Mouse (Mus musculus) lung, postnatal 36 days (tissue): ENCODE measurements around the gene Dusp10.
A peak's percentile ranks its signal among the peaks of the same experiment; 100 is the strongest.

Experiments used
- DNase-seq: peaks from one replicate; pipeline ENCODE4 v3.0.0; 2022; ENCODE audit warnings: mixed read lengths

Gene Dusp10

GRCm38 (mm10) chr1:184013106-184013505 is at the start of gene Dusp10:
Gene Dusp10, plus strand, starts transcription at chr1:184013302.
- no peak for DNase-seq

DNA sequence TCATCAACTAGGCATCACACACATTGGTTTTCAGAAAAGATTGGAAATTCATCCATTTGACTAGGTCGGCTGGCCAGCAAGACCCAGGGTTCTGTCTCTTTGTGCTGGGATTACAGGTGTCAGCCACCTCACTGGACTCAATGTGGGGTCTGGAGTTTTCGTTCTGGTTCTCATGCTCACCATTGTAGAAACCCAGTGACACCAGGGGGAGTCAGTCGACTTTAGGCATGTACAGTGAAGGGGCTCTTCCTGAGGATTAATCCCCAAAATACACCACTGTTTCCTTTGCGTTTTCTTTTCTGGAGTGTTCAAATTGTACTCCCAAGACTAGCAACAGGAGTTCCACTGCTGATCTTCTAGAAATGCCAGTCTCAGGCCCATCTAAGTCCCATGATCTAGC is 47.8 kb upstream of the Dusp10 start:
- no peak for DNase-seq

DNA sequence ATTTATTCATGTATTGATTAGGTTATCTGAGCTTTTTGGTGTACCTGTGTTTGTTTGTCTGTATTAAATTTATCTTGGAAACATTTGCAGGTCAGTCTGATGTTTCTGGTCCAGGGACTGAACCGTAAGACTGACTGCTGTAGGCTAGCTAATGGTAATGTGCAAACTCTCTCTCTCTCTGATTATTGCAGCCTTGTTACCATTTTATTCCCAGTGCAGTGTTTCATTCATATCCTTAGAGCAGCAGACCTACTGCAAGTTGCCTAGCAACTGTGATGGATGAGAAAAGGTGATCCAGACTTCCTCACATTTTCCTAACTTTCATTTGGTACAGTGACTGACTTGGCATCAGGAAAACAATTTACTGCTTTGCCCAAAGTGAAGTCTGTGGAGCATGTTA is 43.8 kb upstream of the Dusp10 start:
- DNase-seq = no peak

- peak; percentile 55 for DNase-seq
Measured at GRCm38 (mm10) chr1:183979814-183980243, 33.3 kb upstream of the Dusp10 start.

DNA sequence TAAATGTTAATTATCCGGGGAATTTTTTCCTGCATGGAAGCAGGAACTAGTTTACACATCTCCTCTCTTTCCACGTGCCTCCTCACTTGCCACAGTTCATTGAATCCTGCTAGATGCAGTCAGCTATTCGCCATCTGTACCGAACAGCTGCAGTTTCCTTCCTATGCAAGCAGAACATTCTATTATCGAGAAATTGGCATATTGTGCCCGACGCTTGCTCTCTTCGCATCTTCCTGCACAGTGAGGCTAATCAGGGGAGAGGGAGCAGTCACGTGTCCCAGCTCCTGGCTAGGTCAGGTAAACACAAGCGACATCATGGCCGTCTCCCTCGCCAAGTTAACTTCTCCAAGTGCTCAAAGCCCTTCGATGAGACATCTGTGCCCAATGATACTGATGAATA is 31.0 kb upstream of the Dusp10 start:
- peak; percentile 6 for DNase-seq

- DNase-seq = no peak
Measured at GRCm38 (mm10) chr1:183987711-183988245, 25.3 kb upstream of the Dusp10 start.

DNA sequence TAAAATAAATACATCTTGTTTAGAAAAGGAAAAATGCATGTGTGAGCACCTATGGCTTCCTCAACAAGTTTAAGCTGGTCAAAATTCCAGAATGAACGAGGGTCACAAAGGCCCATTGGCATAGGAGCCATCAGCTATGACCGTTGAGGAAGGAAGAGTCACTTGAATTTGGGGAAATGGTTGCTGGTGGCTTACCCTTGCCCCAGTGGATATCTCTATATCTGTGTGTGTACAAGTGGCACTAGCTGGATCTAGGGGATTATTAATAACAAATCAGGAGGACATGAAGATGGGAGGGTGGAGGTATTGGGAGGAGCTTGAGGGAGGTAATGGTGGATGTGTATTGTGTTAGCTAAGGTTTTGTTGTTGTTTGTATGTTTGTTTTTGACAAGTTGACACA is 21.2 kb upstream of the Dusp10 start:
- no peak for DNase-seq

- no peak for DNase-seq
Measured at GRCm38 (mm10) chr1:183997207-183997606, 15.9 kb upstream of the Dusp10 start.

DNA sequence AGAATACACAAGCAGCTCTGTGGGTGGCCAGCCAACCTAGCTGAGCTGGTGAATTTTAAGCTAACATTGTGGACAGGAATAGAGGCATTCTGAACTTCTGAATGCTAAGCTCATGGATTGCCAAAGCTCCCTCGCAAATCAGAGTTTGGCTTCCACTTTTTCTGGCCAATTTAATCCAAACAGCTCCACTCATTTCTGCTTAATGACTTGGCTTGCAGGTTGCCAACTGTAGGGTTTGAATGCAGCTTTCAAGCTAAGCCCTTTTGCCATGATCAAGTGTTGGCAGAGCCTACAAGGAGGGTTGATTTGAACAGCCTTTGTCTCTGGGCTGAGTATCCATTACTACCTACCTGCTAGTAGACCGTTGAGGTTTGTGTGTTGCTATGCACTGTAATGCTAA is 10.6 kb upstream of the Dusp10 start:
- DNase-seq = no peak

DNA sequence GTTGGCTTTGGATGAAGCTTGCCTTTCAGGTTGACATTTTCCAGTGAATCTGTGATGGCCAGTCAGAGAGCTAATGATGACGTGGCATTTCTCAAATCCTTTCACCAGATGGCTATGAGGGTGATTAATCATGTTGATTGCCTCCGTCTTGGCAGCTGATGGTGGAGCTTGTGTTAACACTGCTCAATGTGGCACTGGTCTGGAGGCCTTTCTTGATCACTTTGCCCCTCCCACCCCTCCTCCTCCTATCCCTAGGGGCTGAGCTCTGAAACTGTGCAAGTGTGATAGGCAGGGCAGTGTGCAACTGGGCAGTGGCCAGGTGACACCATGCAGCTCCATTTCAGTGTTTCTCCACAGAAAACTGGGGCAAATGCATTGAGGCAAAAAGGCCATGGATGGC is 8.8 kb upstream of the Dusp10 start:
- no peak for DNase-seq

GRCm38 (mm10) chr1:184005315-184006058 is 7.6 kb upstream of the Dusp10 start:
- DNase-seq = peak; percentile 22

DNA sequence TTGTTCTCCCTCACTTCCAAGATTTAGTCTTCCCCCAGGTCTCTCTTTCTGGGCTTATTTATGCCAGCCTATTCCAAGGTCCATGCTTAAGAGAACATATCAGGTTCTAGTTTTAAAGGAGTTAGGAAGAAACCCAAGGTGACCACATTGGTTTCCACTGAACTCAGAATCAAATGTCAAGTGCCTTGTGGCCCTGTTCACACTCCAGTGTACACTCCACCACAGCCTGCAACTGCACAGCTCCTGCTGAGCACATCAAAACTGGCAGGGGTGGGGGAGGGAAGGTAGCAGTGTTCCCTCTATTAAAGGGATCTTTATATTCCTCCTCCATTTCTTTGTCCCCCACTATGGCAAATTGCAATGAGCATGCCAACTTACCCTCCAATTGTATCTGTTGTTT is 7.0 kb upstream of the Dusp10 start:
- no peak for DNase-seq

DNA sequence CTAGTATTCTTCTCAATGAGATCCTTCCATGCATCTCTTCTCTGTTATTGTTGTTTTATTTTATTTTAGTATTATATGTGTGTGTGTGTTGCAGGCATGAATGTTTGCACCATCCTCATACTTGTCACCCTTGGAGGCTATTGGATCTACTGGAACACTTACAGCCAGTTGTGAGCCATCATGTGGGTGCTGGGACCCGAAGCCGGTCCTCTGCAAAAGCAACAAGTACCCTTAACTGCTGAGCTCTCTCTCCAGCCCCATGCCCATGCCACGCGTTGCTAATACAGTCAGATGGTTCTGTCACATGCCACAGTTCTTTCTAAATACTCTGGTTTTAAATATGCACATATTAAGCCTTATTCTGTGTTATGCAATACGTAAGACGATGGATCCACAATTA is 1.8 kb upstream of the Dusp10 start:
- no peak for DNase-seq

- DNase-seq = no peak
Measured at GRCm38 (mm10) chr1:184014091-184014490, 989 bp downstream of the Dusp10 start.

DNA sequence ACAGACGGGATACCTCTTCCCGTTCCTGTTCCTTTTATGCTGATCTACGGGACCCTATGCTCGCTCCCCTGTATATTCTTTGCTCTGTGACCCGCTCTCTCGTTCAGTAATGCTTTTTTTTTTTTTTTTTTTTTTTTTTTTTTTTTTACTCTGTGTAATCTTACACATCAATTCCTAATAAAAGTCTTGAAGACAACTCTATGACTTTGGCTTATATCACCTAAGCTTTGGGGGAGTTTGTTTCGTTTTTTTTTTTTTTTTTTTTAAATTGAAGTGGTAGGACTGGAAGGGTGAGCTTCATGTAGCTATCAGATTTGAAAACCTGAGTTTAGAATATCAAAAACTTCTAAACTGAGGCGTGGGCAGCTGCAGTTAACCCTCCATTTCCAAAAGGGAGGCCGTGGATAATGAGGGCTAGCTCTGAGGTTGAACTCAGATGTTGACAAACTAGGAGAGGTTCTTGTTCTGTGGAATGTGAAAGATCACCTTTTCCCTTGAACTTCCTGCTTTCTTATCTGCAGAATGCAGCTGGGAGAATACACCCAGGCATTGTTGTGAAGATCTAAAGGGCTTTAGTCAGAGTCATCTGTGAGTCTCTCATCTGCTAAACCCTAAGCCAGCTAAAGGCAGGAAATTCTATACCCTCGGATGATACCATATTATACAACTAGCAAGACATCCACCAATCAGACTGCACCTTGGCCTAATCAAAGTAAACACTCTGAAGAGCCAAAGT is 3.1 kb downstream of the Dusp10 start:
- no peak for DNase-seq

GRCm38 (mm10) chr1:184017606-184018005 is 4.5 kb downstream of the Dusp10 start:
- DNase-seq = no peak

- no peak for DNase-seq
Measured at GRCm38 (mm10) chr1:184019042-184019721, 6.1 kb downstream of the Dusp10 start.

GRCm38 (mm10) chr1:184019722-184020107 is 6.6 kb downstream of the Dusp10 start:
- no peak for DNase-seq

GRCm38 (mm10) chr1:184023971-184024370 is 10.9 kb downstream of the Dusp10 start:
- no peak for DNase-seq

- no peak for DNase-seq
Measured at GRCm38 (mm10) chr1:184024631-184025030, 11.5 kb downstream of the Dusp10 start.

DNA sequence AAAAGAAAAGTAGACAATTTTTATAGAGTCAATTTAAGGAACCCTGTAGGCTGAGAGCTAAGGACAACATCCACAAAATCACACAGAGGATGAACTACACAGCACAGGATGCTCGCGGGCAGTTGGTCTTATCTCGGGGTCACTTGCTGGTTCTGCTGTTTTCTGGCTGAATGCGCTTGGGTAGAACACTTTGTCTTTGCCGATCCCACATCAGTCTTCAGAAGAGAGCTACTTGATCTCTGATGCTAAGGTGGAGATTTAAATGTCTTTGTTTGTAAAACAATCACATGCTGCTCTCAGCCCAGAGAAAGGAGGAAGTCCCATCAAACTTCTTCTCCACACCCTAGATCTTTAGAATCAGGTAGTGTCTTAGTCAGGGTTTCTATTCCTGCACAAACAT is 12.0 kb downstream of the Dusp10 start:
- DNase-seq = no peak

DNA sequence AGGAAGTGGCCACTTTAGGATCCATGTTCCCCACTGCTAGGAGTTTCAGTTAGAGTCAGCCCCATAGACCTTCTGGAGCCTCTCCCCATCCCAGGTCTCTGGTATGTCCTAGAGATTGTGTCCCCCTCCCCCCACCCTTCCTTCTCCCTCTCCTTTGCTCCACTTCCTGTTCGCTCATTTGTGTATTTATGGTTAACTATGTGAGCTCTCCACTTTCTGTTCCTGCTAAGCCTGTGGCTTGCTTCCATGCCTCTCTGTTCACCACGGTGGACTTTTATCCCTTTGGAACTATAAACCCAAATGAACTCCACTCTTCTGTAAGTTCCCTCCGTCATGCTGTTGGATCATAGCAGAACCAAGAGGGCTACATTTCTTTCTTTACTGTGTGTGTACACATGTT is 13.9 kb downstream of the Dusp10 start:
- DNase-seq = no peak

GRCm38 (mm10) chr1:184030070-184030802 is 17.1 kb downstream of the Dusp10 start:
- DNase-seq = no peak
